9 mouse cellular contexts compared by ENCODE assay signal in genomic region chr17:34034064-34034463, GRCm38 (mm10). TPM values are rescaled to one million over a fixed set of nuclear protein-coding genes. Genes with fewer than 3 reads are reported as not detected.
DNase-seq lines count a peak whose midpoint lies in the region.
"Had no signal": no experiment of that assay in that cellular context is flagged by ENCODE, and none has a peak within 500 bp of the region (broad histone marks: within the 10 kb centered on the region; RNA-seq: fewer than 3 reads in every experiment).

No protein-coding gene starts in this region.

- peaks cover 6% of the 10 kb centered on the region for H3K27me3 ChIP-seq in erythroblast, embryonic 14.5 days (ENCODE audit: control insufficient read depth)
- no peaks in the 10 kb centered on the region; the same call in 1 of the 2 replicates for H3K27me3 ChIP-seq in splenic B cell, adult 2 months (ENCODE audit: control insufficient read depth, insufficient read depth, low read length, poor library complexity, severe bottlenecking)

- H3K4me1 ChIP-seq in erythroblast, embryonic 14.5 days (ENCODE audit: control insufficient read depth), result peaks cover 54% of the 10 kb centered on the region

- H3K36me3 ChIP-seq in erythroblast, embryonic 14.5 days (ENCODE audit: control insufficient read depth), result peaks cover 66% of the 10 kb centered on the region
- H3K36me3 ChIP-seq in splenic B cell, adult 2 months (ENCODE audit: control insufficient read depth, insufficient read depth, low read length, poor library complexity, severe bottlenecking), result peaks cover 28% of the 10 kb centered on the region

- peak; percentile 73 for DNase-seq in gastrocnemius, adult 18-20 months (ENCODE audit: low spot score)
- no peak for DNase-seq in gastrocnemius, postnatal 25 days
- peak; percentile 81 for DNase-seq in A20 (ENCODE audit: low read depth, low spot score)
- DNase-seq in adrenal gland, postnatal 25 days, result peak; percentile 59
- peak; percentile 58 for DNase-seq in kidney, postnatal 14 days
- peak; percentile 59 to 79 for DNase-seq in lung, postnatal 4 days
- DNase-seq in splenic B cell, adult 2 months (ENCODE audit: low read depth, low spot score), result peak; percentile 86

- no peaks in the 10 kb centered on the region for H3K9me3 ChIP-seq in erythroblast, embryonic 14.5 days (ENCODE audit: control insufficient read depth, low read length)
- H3K9me3 ChIP-seq: limb, embryonic 13.5 days had no signal

- H3K4me3 ChIP-seq in erythroblast, embryonic 14.5 days (replicated peaks), result peak overlapping the region; percentile 10

RNA-seq across cellular contexts. Expression of gene Rxrb, which starts 2.5 kb away (rescaled TPM):
- 10 to 100 TPM; 34.9 to 37.0 TPM for total RNA-seq in gastrocnemius, adult 18-20 months (2021)
- 10 to 100 TPM; 34.9 to 36.3 TPM for total RNA-seq in gastrocnemius, postnatal 25 days (2021)
- 66.8 and 71.0 TPM in 2 replicates for total RNA-seq in adrenal gland, postnatal 25 days (2021)
- 10.1 and 11.3 TPM in 2 replicates for polyA plus RNA-seq in erythroblast, embryonic 14.5 days (2012)

RNA-seq across cellular contexts. Expression of gene Slc39a7, which starts 2.6 kb away (rescaled TPM):
- 10 to 100 TPM; 41.0 to 50.2 TPM for total RNA-seq in gastrocnemius, adult 18-20 months (2021)
- total RNA-seq in gastrocnemius, postnatal 25 days (2021), result 10 to 100 TPM; 41.5 to 45.7 TPM
- total RNA-seq in adrenal gland, postnatal 25 days (2021), result 149 and 162 TPM in 2 replicates
- 3.5 TPM in 2 replicates for polyA plus RNA-seq in erythroblast, embryonic 14.5 days (2012)

RNA-seq across cellular contexts. Expression of gene Col11a2, which starts 5.2 kb away (rescaled TPM):
- total RNA-seq in gastrocnemius, adult 18-20 months (2021), result 1 to 10 TPM; 2.9 TPM
- 10 to 100 TPM in 1 of 2 experiments, 1 to 10 TPM in 1; 6.5 to 16.7 TPM for total RNA-seq in gastrocnemius, postnatal 25 days (2021)
- total RNA-seq in adrenal gland, postnatal 25 days (2021), result 0.91 and 3.0 TPM in 2 replicates
- 0.45 and 0.56 TPM in 2 replicates for polyA plus RNA-seq in erythroblast, embryonic 14.5 days (2012)

RNA-seq across cellular contexts. Expression of gene H2-Ke6, which starts 6.2 kb away (rescaled TPM):
- total RNA-seq in gastrocnemius, adult 18-20 months (2021), result 10 to 100 TPM; 80.3 to 82.1 TPM
- total RNA-seq in gastrocnemius, postnatal 25 days (2021), result 10 to 100 TPM; 52.7 to 59.9 TPM
- 239 TPM in 2 replicates for total RNA-seq in adrenal gland, postnatal 25 days (2021)
- polyA plus RNA-seq in erythroblast, embryonic 14.5 days (2012), result 1.4 TPM in 2 replicates

RNA-seq across cellular contexts. Expression of gene Ring1, which starts 9.6 kb away (rescaled TPM):
- 10 to 100 TPM; 12.5 to 13.5 TPM for total RNA-seq in gastrocnemius, adult 18-20 months (2021)
- total RNA-seq in gastrocnemius, postnatal 25 days (2021), result 10 to 100 TPM; 10.1 to 12.3 TPM
- total RNA-seq in adrenal gland, postnatal 25 days (2021), result 50.8 and 66.2 TPM in 2 replicates
- polyA plus RNA-seq in erythroblast, embryonic 14.5 days (2012), result 1.8 and 2.5 TPM in 2 replicates
